Mouse (Mus musculus) bone marrow macrophage, adult 2 months (primary cell): Measurements from ENCODE around the gene Tcerg1l.

Source experiments
- CTCF ChIP-seq: IDR thresholded peaks from 2 replicates; pipeline ENCODE4 v1.5.1; 2012; ENCODE audit warnings: low read depth, mild to moderate bottlenecking, low read length, moderate library complexity
- POLR2A ChIP-seq: IDR thresholded peaks from 2 replicates; pipeline ENCODE4 v1.6.1; 2012; ENCODE audit warnings: mild to moderate bottlenecking, low read depth, low read length, borderline replicate concordance

DNA sequence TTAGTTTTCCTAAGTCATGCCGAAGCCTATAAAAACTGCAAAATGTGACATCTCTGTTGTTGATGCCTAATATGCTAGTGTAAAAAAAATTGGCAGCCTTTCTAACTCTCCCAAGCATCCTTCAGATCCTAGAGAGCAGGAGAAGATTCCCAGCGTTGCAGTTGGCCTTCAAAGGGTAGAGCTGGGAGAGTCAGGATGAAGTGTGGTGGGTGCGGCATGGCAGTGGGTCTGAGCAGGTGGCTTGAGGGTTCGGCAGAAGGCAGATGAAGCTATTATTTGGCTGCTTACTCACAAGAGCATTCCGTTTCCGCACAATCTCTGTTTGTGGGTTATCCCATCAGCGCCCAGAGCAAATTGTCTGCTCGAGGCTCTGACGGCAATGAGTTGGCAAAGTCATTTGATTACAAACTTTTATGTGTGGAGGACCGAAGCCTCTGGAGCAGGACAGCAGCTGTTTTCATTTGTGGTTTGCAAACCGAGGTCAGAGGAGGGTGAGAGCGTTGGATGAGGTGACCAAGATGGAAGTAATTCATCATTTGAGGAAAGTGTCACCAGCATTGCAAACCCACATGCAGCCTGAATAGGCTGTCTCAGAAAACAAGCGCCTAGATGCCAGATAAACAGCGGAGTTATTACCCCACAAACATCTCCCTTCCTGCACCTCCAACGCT, 195.2 kb downstream of the Tcerg1l start:
- TF ChIP-seq CTCF (no peak), POLR2A (no peak)
